In the genomic region with DNA sequence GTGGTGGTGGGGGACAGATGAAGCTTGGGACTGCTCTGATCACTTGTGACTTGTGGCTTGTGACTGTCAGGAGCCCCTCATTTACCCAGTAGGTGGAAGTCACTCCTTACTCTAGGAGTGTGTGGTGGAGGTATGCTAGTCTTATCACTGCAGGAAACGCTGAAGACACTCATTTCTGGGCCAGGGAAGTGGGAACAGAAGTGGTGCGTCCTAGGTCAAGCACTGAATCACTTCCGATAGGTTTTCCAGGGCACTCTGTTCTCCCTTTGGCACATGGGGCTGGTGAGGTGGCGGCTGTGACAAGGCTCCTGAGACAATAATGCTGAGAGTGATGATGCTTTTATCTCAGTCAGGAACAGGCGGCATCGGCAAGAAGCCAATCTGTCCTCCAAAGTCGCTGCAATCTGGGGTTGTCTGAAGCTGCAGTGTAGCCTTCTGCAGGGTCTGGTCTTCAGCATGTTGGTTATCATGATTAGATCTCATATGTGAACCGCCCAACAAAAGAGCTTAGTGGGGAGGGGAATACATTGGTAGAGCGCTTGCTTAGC, we compare ENCODE assay signal across 9 mouse cellular contexts. TPM values are rescaled to one million over a fixed set of nuclear protein-coding genes. Genes with fewer than 3 reads are reported as not detected.
DNase-seq lines count a peak whose midpoint lies in the region; ATAC-seq and TF ChIP-seq lines count a peak whose summit lies in the region.
"Had no signal": no experiment of that assay in that cellular context is flagged by ENCODE, and none has a peak within 500 bp of the region (broad histone marks: within the 10 kb centered on the region; RNA-seq: fewer than 3 reads in every experiment).

No protein-coding gene starts in this region.

- WGBS in heart, embryonic 16.5 days = 39% methylated on average over 9 of the region's 9 CpGs
- WGBS in heart, embryonic 10.5 days = 42% methylated on average over 9 of the region's 9 CpGs
- 59% methylated on average over 9 of the region's 9 CpGs for WGBS in lung, embryonic 16.5 days
- WGBS in stomach, postnatal 0 days = 71% methylated on average over 9 of the region's 9 CpGs
- 91% methylated on average over 9 of the region's 9 CpGs for WGBS in midbrain, embryonic 11.5 days

- ATAC-seq in heart, embryonic 16.5 days (replicated peaks; ENCODE audit: extremely low read depth, insufficient read depth, low FRiP score) = peak; percentile 25; the same call in 1 of the 2 replicates
- ATAC-seq in lung, embryonic 16.5 days (ENCODE audit: low read depth) = no peak
- no peak for ATAC-seq in stomach, postnatal 0 days (ENCODE audit: low FRiP score, low TSS enrichment)
- no peak for ATAC-seq in midbrain, embryonic 11.5 days (ENCODE audit: low FRiP score)
- ATAC-seq: hindbrain, postnatal 0 days had no signal

- TF ChIP-seq EP300 in stomach, postnatal 0 days (optimal IDR thresholded peaks at IDR 0.05) = no peak

- H3K9ac ChIP-seq in heart, embryonic 16.5 days (ENCODE audit: low read length) = 0 out of 2 replicates have a peak overlapping the region, but pooled peaks have one; percentile 1
- peak overlapping the region; percentile 17; the same call in 1 of the 2 replicates for H3K9ac ChIP-seq in lung, embryonic 16.5 days (ENCODE audit: low read length)
- peak overlapping the region; percentile 13; the same call in 1 of the 2 replicates for H3K9ac ChIP-seq in stomach, postnatal 0 days (ENCODE audit: low read length)
- H3K9ac ChIP-seq in midbrain, embryonic 11.5 days (ENCODE audit: low read length) = no peak overlapping the region

- H3K9me3 ChIP-seq in heart, embryonic 16.5 days (replicated peaks; ENCODE audit: control insufficient read depth, low read length) = peaks cover 6% of the 10 kb centered on the region; the same call in 1 of the 2 replicates
- no peaks in the 10 kb centered on the region for H3K9me3 ChIP-seq in heart, embryonic 10.5 days
- no peaks in the 10 kb centered on the region for H3K9me3 ChIP-seq in lung, embryonic 16.5 days (ENCODE audit: control insufficient read depth, low read length)
- no peaks in the 10 kb centered on the region for H3K9me3 ChIP-seq in stomach, postnatal 0 days (ENCODE audit: control insufficient read depth, low read length)
- H3K9me3 ChIP-seq in midbrain, embryonic 11.5 days (ENCODE audit: control insufficient read depth, low read length) = no peaks in the 10 kb centered on the region

- H3K27me3 ChIP-seq in heart, embryonic 16.5 days (ENCODE audit: control insufficient read depth, insufficient read depth, low read length) = no peaks in the 10 kb centered on the region; the same call in 1 of the 2 replicates
- H3K27me3 ChIP-seq in heart, embryonic 10.5 days (ENCODE audit: insufficient read depth, poor library complexity, severe bottlenecking) = no peaks in the 10 kb centered on the region
- no peaks in the 10 kb centered on the region for H3K27me3 ChIP-seq in lung, embryonic 16.5 days (ENCODE audit: control insufficient read depth, insufficient read depth, low read depth, low read length)
- H3K27me3 ChIP-seq in stomach, postnatal 0 days (ENCODE audit: control insufficient read depth, insufficient read depth, low read length) = no peaks in the 10 kb centered on the region
- no peaks in the 10 kb centered on the region for H3K27me3 ChIP-seq in midbrain, embryonic 11.5 days (ENCODE audit: control insufficient read depth, insufficient read depth, low read length)

- no peaks in the 10 kb centered on the region for H3K36me3 ChIP-seq in heart, embryonic 16.5 days (ENCODE audit: control insufficient read depth, insufficient read depth)
- H3K36me3 ChIP-seq in heart, embryonic 10.5 days = no peaks in the 10 kb centered on the region
- H3K36me3 ChIP-seq in lung, embryonic 16.5 days (ENCODE audit: control insufficient read depth, insufficient read depth, low read length) = no peaks in the 10 kb centered on the region
- no peaks in the 10 kb centered on the region for H3K36me3 ChIP-seq in stomach, postnatal 0 days (ENCODE audit: control insufficient read depth, insufficient read depth, low read length)
- H3K36me3 ChIP-seq in midbrain, embryonic 11.5 days (ENCODE audit: control insufficient read depth, insufficient read depth, low read length) = no peaks in the 10 kb centered on the region

- H3K27ac ChIP-seq in heart, embryonic 16.5 days (ENCODE audit: low read length) = peak overlapping the region; percentile 71
- no peak overlapping the region for H3K27ac ChIP-seq in heart, embryonic 10.5 days
- H3K27ac ChIP-seq in lung, embryonic 16.5 days (ENCODE audit: low read length) = peak overlapping the region; percentile 93
- H3K27ac ChIP-seq in stomach, postnatal 0 days (replicated peaks) = peak overlapping the region; percentile 84
- H3K27ac ChIP-seq in midbrain, embryonic 11.5 days (ENCODE audit: low read depth, low read length) = no peak overlapping the region
- H3K27ac ChIP-seq: hindbrain, postnatal 0 days had no signal

- H3K4me1 ChIP-seq in heart, embryonic 16.5 days (ENCODE audit: control insufficient read depth, insufficient read depth, low read length) = peaks cover 18% of the 10 kb centered on the region
- H3K4me1 ChIP-seq in heart, embryonic 10.5 days = peaks cover 27% of the 10 kb centered on the region
- peaks cover 24% of the 10 kb centered on the region for H3K4me1 ChIP-seq in lung, embryonic 16.5 days (replicated peaks; ENCODE audit: control insufficient read depth, insufficient read depth, low read length)
- peaks cover 7% of the 10 kb centered on the region; the same call in 1 of the 2 replicates for H3K4me1 ChIP-seq in stomach, postnatal 0 days (replicated peaks; ENCODE audit: control insufficient read depth, insufficient read depth)
- no peaks in the 10 kb centered on the region for H3K4me1 ChIP-seq in midbrain, embryonic 11.5 days (ENCODE audit: control insufficient read depth, insufficient read depth, low read length)

- no peak overlapping the region for H3K4me3 ChIP-seq in heart, embryonic 16.5 days (ENCODE audit: low read length)
- H3K4me3 ChIP-seq in heart, embryonic 10.5 days = no peak overlapping the region
- H3K4me3 ChIP-seq in lung, embryonic 16.5 days (ENCODE audit: low read length) = no peak overlapping the region
- H3K4me3 ChIP-seq in stomach, postnatal 0 days (ENCODE audit: low read depth, low read length) = no peak overlapping the region
- no peak overlapping the region for H3K4me3 ChIP-seq in midbrain, embryonic 11.5 days (ENCODE audit: low read depth, low read length)

- DNase-seq in heart, embryonic 10.5 days (ENCODE audit: low spot score) = no peak
- DNase-seq in lung, postnatal 25 days (ENCODE audit: low spot score) = no peak
- peak; percentile 48 for DNase-seq in layer of hippocampus, adult 9-11 months
- DNase-seq in stomach, postnatal 0 days (ENCODE audit: low spot score) = no peak
- DNase-seq in midbrain, embryonic 11.5 days (ENCODE audit: low spot score, missing footprints) = no peak
- DNase-seq: gastrocnemius, postnatal 10 days had no signal

- H3K4me2 ChIP-seq in heart, embryonic 16.5 days (ENCODE audit: low read depth, low read length) = peak overlapping the region; percentile 38
- H3K4me2 ChIP-seq in lung, embryonic 16.5 days (ENCODE audit: low read depth, low read length) = peak overlapping the region; percentile 39
- no peak overlapping the region for H3K4me2 ChIP-seq in stomach, postnatal 0 days (replicated peaks; ENCODE audit: low read depth)
- H3K4me2 ChIP-seq in midbrain, embryonic 11.5 days = no peak overlapping the region

- no peak for TF ChIP-seq CTCF in stomach, postnatal 0 days (IDR thresholded peaks at IDR 0.05; ENCODE audit: low read depth)

RNA-seq across cellular contexts. Expression of a gene that starts 59.0 kb away (rescaled TPM):
- polyA plus RNA-seq in heart, embryonic 16.5 days (2015; fragmentation: Nextera tagmentation; extraction: Ambion mirVana) = 4.9 and 5.5 TPM in 2 replicates
- 3.8 and 6.8 TPM in 2 replicates for polyA plus RNA-seq in heart, embryonic 10.5 days (2016; fragmentation: Nextera tagmentation; extraction: Ambion mirVana)
- 24.9 and 25.0 TPM in 2 replicates for polyA plus RNA-seq in lung, embryonic 16.5 days (2015; fragmentation: Nextera tagmentation; extraction: Ambion mirVana)
- polyA plus RNA-seq in stomach, postnatal 0 days (2015; fragmentation: Nextera tagmentation; extraction: Ambion mirVana) = 22.5 and 23.9 TPM in 2 replicates
- polyA plus RNA-seq in midbrain, embryonic 11.5 days (2014; fragmentation: Nextera tagmentation; extraction: Ambion mirVana) = 1.00 and 1.0 TPM in 2 replicates

Comparison
In these comparisons a context has a peak if more than half of its experiments do, and no peak if none do; other contexts are left out.
1. H3K27ac ChIP-seq: peak in heart, embryonic 16.5 days (single experiment), lung, embryonic 16.5 days (single experiment) and stomach, postnatal 0 days (single experiment); none in heart, embryonic 10.5 days (single experiment) and midbrain, embryonic 11.5 days (single experiment).
2. H3K4me2 ChIP-seq: peak in heart, embryonic 16.5 days (single experiment) and lung, embryonic 16.5 days (single experiment); none in stomach, postnatal 0 days (single experiment) and midbrain, embryonic 11.5 days (single experiment).